Mouse (Mus musculus) hindbrain, embryonic 15.5 days (tissue): ENCODE data around the gene Myl12a. TPM values are rescaled to one million over a fixed set of nuclear protein-coding genes. Genes with fewer than 3 reads are reported as not detected.

ENCODE experiments used
- ATAC-seq: fragments of 200-750 bp; cut with Nextera tagmentation; 2 replicates; pipeline ENCODE4 v1.8.0; 2017; ENCODE audit warnings: low read depth, moderate number of reproducible peaks, moderate TSS enrichment; ENCODE audit not compliant: low FRiP score
- H3K27ac ChIP-seq: fragments of 300-500 bp; sonication (generic); replicated peaks from 2 replicates; pipeline ENCODE4 v1.5.1; 2015; ENCODE audit warnings: mild to moderate bottlenecking, inconsistent platforms
- H3K27me3 ChIP-seq: fragments of 300-500 bp; sonication (generic); 2 replicates; pipeline ENCODE4 v1.6.1; 2015; ENCODE audit warnings: control low read depth, inconsistent platforms
- H3K36me3 ChIP-seq: fragments of 300-500 bp; sonication (generic); 2 replicates; pipeline ENCODE4 v1.6.1; 2015; ENCODE audit warnings: control low read depth, inconsistent platforms
- H3K4me1 ChIP-seq: fragments of 300-500 bp; sonication (generic); replicated peaks from 2 replicates; pipeline ENCODE4 v1.6.1; 2015; ENCODE audit warnings: control low read depth, inconsistent platforms
- H3K4me2 ChIP-seq: fragments of 300-500 bp; sonication (generic); 2 replicates; pipeline ENCODE4 v1.6.1; 2015; ENCODE audit warnings: moderate library complexity, mild to moderate bottlenecking, inconsistent platforms
- H3K4me3 ChIP-seq: fragments of 300-500 bp; sonication (generic); 2 replicates; pipeline ENCODE4 v1.5.1; 2015; ENCODE audit warnings: mild to moderate bottlenecking, inconsistent platforms
- H3K9ac ChIP-seq: fragments of 300-500 bp; sonication (generic); 2 replicates; pipeline ENCODE4 v1.6.1; 2015; ENCODE audit warnings: inconsistent platforms
- H3K9me3 ChIP-seq: fragments of 300-500 bp; sonication (generic); 2 replicates; pipeline ENCODE4 v1.6.1; 2016; ENCODE audit warnings: control low read depth, inconsistent platforms
- WGBS: fragments of 180-500 bp; shearing (Covaris S2); methylation state at CpG from one replicate; pipeline ENCODE4 v1.1.7; 2015; 5-methylcytosine and 5-hydroxymethylcytosine counted together
- polyA plus RNA-seq: library from polyadenylated mRNA; unstranded; fragments of >200 nt; fragmentation: Nextera tagmentation; extraction: Ambion mirVana; gene quantifications from 2 replicates; pipeline ENCODE4 v1.2.1, GENCODE M21; 2015

Gene Myl12a
- polyA plus RNA-seq, 1 experiment from 2014 or later, result 104 TPM

DNA sequence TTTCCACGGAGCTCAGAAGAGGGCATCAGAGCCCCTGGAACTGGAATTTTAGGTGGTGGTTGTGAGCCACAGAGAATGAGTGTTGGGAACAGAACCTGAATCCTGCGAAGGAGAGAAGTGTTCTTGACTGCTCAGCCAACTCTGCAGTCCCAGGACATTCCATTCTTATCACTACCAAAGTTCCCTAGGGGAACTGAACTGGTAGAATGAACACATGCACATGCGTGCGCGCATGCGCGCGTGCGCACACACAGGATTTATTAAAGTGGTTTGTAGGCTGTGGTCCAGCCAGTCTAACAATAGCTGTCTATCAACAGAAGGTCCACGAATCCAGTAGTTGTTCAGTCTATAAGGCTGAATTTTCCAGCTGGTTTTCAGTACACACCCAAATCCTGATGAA, 21.4 kb upstream of the Myl12a start:
- H3K4me3 ChIP-seq, result no peak overlapping the region
- no peak overlapping the region for H3K27ac ChIP-seq
- 0 out of 2 replicates have a peak, but pooled peaks cover 3% of the 10 kb centered on the region for H3K4me1 ChIP-seq
- no peaks in the 10 kb centered on the region for H3K9me3 ChIP-seq
- H3K36me3 ChIP-seq, result no peaks in the 10 kb centered on the region
- no peaks in the 10 kb centered on the region for H3K27me3 ChIP-seq
- H3K9ac ChIP-seq, result no peak overlapping the region
- no peak overlapping the region for H3K4me2 ChIP-seq
- no peak for ATAC-seq
- 94% methylated on average over 10 of the region's 10 CpGs for WGBS

DNA sequence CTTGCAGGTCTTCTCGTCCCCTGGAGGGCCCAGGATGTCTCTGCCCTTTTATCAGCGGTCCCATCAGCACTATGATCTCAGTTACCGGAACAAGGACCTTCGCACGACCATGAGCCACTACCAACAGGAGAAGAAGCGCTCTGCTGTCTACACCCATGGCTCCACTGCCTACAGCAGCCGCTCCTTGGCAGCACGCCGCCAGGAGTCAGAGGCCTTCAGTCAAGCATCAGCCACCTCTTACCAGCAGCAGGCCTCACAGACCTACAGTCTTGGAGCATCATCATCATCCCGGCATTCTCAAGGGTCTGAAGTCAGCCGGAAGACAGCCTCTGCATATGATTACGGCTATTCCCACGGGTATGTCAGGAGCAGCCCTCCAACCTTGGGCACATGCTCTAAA, 20.2 kb upstream of the Myl12a start:
- Histone ChIP-seq H3K4me2 (no peak overlapping the region), H3K4me3 (no peak overlapping the region)

DNA sequence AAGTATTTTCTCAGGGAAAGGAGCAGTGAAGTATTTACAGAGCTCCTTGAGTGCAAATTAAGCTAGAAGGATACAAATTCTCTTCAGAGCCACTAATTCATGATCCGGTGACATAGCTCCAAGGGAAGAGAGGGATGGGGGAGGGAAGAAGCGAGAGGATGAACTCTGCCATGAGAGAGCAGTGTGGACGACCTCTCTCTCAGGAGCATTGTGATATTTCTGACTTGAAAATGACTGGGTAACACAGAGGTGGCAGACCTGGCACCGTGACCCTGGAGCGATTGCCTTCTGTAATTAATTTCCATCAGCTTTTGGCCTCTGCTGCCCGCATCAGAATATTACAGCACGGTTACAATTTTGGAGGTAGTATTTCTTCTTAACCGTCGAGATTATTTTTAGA, 17.2 kb upstream of the Myl12a start:
- no peak for ATAC-seq
- Histone ChIP-seq H3K9me3 (no peaks in the 10 kb centered on the region), H3K4me2 (no peak overlapping the region), H3K27me3 (no peaks in the 10 kb centered on the region), H3K36me3 (no peaks in the 10 kb centered on the region), H3K4me1 (0 out of 2 replicates have a peak, but pooled peaks cover 3% of the 10 kb centered on the region), H3K27ac (no peak overlapping the region), H3K4me3 (no peak overlapping the region), H3K9ac (no peak overlapping the region)
- 63% methylated on average over 9 of the region's 9 CpGs for WGBS

More for the DNA sequence above, 20.2 kb upstream of the Myl12a start:
- Histone ChIP-seq H3K9ac (no peak overlapping the region), H3K9me3 (no peaks in the 10 kb centered on the region), H3K36me3 (no peaks in the 10 kb centered on the region), H3K4me1 (0 out of 2 replicates have a peak, but pooled peaks cover 3% of the 10 kb centered on the region), H3K27ac (no peak overlapping the region), H3K27me3 (no peaks in the 10 kb centered on the region)
- ATAC-seq, result no peak
- WGBS, result 93% methylated on average over 13 of the region's 13 CpGs

DNA sequence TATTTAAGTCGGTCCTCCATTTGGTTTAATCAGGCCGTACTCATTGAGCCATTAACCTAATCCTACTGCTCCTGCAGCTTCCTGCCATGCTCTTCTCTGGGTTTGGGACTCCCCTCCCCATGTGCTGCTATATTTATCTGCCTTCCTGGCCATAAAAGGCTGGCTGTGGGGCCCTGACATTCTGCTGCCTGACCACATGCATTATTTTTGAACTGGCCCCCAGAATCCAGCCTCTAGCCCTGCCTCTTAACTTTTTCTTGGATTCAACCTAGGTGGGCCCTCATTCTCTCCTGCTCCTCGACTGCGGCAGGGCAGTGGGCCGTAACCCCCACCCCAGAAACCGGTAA, 16.6 kb upstream of the Myl12a start:
- H3K4me1 ChIP-seq, result 0 out of 2 replicates have a peak, but pooled peaks cover 3% of the 10 kb centered on the region
- H3K9ac ChIP-seq, result no peak overlapping the region
- H3K4me2 ChIP-seq, result no peak overlapping the region
- H3K27ac ChIP-seq, result no peak overlapping the region
- H3K9me3 ChIP-seq, result no peaks in the 10 kb centered on the region
- no peak for ATAC-seq
- no peaks in the 10 kb centered on the region for H3K36me3 ChIP-seq
- no peak overlapping the region for H3K4me3 ChIP-seq
- H3K27me3 ChIP-seq, result no peaks in the 10 kb centered on the region
- 53% methylated on average over 6 of the region's 6 CpGs for WGBS

DNA sequence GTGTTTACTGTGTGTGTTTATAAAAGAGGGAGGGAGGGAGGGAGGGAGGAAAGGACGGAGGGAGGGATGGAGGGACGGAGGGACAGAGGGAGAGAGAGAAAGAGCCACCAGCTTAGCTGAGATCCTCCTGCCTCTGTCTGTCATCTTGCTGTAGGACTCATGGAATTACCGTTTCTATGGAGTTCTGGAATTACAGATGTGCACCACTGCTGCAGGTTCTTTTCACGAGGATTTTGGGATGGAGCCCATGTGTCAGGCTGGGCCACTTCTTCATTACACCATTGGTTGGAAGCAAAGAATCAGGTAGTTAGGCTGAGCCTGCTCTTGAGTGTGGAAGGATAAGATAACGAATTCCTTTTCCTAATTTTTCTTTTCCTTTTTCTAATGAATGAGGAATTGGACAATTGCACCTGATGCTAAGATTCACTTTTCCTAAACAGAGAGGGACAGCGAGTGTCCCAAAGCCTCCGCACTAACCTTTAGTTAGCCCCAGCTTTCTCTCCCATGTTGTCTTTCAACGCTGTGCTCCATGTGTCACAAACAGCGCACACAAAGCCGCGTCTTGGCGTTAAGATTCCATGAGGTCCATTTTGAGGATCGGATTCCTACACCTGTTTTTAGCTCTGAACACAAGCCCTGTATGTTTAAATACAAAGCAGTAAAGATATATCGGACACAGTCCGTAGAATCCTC, 16.1 kb upstream of the Myl12a start:
- Histone ChIP-seq H3K4me3 (no peak overlapping the region), H3K9ac (no peak overlapping the region), H3K36me3 (no peaks in the 10 kb centered on the region), H3K27me3 (no peaks in the 10 kb centered on the region), H3K9me3 (no peaks in the 10 kb centered on the region), H3K27ac (no peak overlapping the region), H3K4me1 (0 out of 2 replicates have a peak, but pooled peaks cover 3% of the 10 kb centered on the region), H3K4me2 (no peak overlapping the region)
- ATAC-seq, result no peak
- WGBS, result 88% methylated on average over 15 of the region's 15 CpGs

DNA sequence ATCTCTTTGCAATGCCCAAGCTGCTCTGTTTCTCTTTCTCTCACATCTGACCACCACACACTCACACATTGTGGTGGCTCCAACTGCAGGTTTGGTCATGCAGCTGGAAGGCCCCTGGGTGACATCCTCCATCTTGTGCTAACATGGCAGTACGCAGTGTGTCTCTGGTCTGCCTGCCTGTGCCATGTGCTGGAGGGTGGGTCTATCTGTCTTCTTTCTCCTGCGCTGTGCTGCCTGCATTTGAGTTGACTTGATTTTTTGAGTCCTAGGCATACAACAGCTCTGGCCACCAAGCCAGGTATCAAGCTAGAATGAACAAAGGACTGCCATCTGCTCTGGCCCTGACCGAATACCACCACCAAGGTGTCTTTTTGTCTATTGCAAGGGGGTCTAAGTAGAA, 15.5 kb upstream of the Myl12a start:
- no peak overlapping the region for H3K27ac ChIP-seq
- no peak overlapping the region for H3K9ac ChIP-seq
- no peaks in the 10 kb centered on the region for H3K27me3 ChIP-seq
- WGBS, result 97% methylated on average over 3 of the region's 3 CpGs
- H3K36me3 ChIP-seq, result no peaks in the 10 kb centered on the region
- H3K4me1 ChIP-seq, result 0 out of 2 replicates have a peak, but pooled peaks cover 3% of the 10 kb centered on the region
- no peak for ATAC-seq
- H3K9me3 ChIP-seq, result no peaks in the 10 kb centered on the region
- no peak overlapping the region for H3K4me2 ChIP-seq
- H3K4me3 ChIP-seq, result no peak overlapping the region

DNA sequence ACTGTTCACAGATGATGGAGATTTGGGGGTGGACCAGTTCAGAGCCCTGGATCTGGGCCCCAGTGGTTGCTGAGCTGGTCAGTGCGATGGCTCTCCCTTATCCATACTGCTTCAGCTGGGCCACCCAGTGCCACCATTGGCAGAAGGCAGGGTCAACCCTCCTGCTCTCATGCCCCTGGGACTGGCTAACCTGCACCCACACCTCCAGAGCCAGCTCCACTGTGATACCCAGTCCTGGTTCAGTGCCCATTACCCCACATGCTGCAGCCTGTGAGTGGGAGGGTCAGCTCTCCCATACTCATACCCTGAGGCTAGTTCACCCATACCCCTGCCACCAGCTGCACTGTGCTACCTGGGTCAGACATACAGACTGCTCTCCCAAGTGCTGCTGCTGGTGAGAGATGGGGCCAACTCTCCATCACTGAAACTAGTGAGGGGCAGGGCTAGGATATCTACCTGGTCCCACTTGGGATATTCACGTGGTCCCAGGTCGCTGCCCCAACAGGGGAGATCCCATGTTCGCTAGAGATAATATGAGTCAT, 14.8 kb upstream of the Myl12a start:
- Histone ChIP-seq H3K4me1 (0 out of 2 replicates have a peak, but pooled peaks cover 3% of the 10 kb centered on the region), H3K4me2 (no peak overlapping the region), H3K9me3 (no peaks in the 10 kb centered on the region), H3K27me3 (no peaks in the 10 kb centered on the region), H3K27ac (no peak overlapping the region), H3K36me3 (no peaks in the 10 kb centered on the region), H3K4me3 (no peak overlapping the region), H3K9ac (no peak overlapping the region)
- no peak for ATAC-seq
- 97% methylated on average over 4 of the region's 4 CpGs for WGBS

DNA sequence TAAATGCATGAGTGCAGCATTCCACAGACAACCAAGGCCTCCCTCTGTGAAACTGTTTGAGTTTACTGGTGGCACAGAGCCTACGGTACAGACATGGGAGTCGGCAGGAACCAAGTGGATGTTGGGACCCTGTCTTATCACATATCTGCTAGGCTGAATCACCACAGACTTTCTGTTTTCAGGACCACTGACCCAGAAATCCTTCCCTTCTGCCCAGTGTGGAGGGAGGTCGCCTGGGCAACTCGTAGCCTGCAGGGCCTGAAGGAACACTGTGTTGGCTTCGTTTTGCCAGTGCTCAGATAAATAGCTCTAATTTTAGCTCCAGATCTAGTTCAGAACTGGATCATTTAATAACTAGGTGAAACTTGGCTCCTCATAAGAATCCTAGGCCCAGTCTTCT, 12.2 kb upstream of the Myl12a start:
- H3K9me3 ChIP-seq, result no peaks in the 10 kb centered on the region
- WGBS, result 30% methylated on average over 5 of the region's 5 CpGs
- no peak overlapping the region for H3K9ac ChIP-seq
- no peak overlapping the region for H3K27ac ChIP-seq
- no peak overlapping the region for H3K4me2 ChIP-seq
- no peaks in the 10 kb centered on the region for H3K27me3 ChIP-seq
- 0 out of 2 replicates have a peak, but pooled peaks cover 2% of the 10 kb centered on the region for H3K4me1 ChIP-seq
- no peak for ATAC-seq
- H3K36me3 ChIP-seq, result no peaks in the 10 kb centered on the region
- no peak overlapping the region for H3K4me3 ChIP-seq

DNA sequence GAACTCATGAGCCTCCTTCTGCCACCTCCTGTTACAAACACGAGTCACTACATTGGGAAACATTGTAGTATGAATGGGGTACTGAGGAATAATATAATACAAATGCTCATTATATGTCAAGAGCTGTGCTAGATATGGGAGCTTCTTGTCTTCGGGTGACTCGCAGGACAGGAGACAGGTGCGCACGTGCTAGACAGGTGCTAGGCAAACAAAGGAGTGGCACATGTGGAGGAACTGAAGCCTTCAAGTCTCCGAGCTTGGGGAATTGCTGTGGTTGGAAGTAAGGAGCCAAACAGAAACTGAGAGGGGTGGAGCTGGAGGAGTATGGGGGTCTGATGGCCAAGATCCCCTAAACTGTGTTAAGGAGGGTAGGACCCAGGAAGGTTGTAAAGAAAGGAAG, 10.4 kb upstream of the Myl12a start:
- H3K9me3 ChIP-seq, result no peaks in the 10 kb centered on the region
- no peaks in the 10 kb centered on the region for H3K4me1 ChIP-seq
- H3K9ac ChIP-seq, result no peak overlapping the region
- H3K4me3 ChIP-seq, result no peak overlapping the region
- no peak for ATAC-seq
- H3K4me2 ChIP-seq, result no peak overlapping the region
- H3K27ac ChIP-seq, result no peak overlapping the region
- no peaks in the 10 kb centered on the region for H3K27me3 ChIP-seq
- WGBS, result 93% methylated on average over 6 of the region's 6 CpGs
- H3K36me3 ChIP-seq, result no peaks in the 10 kb centered on the region

DNA sequence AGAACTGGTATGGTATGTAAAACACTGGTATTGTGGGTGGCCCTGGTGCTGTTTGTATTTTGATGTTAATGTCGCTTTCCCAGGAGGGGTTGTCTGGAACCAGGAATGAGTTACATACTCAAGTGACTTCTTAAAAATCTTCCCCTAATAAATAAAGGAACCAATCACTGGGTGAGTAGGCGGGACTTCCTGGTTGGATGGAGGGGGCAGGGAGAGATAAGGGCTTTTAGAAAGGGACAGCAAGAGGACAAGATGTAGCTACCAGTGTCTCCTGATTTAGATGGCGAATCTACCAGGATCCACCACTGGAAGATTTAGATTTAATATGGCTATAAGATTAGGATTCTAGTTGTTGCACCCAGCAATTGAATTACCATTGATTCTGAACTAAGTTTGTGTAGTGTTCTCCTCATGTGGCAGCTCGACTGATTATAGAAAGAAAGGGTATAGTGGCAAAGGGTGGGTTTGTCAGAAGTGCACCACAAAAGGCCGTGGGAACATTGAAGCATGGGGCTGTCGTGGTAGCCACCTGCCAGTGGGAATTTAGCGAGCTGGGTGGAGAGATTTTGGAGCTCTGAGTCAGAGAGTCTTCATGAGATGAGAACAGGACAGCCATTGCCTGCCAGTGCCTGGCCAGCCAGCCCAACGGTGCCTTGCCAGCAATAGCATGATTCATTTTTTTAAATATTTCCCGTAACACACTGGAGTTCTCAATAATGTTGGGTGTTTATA, 9.4 kb upstream of the Myl12a start:
- no peak overlapping the region for H3K9ac ChIP-seq
- no peak for ATAC-seq
- H3K4me3 ChIP-seq, result no peak overlapping the region
- no peaks in the 10 kb centered on the region for H3K9me3 ChIP-seq
- no peak overlapping the region for H3K4me2 ChIP-seq
- WGBS, result 84% methylated on average over 9 of the region's 9 CpGs
- H3K27me3 ChIP-seq, result no peaks in the 10 kb centered on the region
- H3K36me3 ChIP-seq, result no peaks in the 10 kb centered on the region
- H3K4me1 ChIP-seq, result no peaks in the 10 kb centered on the region
- no peak overlapping the region for H3K27ac ChIP-seq

DNA sequence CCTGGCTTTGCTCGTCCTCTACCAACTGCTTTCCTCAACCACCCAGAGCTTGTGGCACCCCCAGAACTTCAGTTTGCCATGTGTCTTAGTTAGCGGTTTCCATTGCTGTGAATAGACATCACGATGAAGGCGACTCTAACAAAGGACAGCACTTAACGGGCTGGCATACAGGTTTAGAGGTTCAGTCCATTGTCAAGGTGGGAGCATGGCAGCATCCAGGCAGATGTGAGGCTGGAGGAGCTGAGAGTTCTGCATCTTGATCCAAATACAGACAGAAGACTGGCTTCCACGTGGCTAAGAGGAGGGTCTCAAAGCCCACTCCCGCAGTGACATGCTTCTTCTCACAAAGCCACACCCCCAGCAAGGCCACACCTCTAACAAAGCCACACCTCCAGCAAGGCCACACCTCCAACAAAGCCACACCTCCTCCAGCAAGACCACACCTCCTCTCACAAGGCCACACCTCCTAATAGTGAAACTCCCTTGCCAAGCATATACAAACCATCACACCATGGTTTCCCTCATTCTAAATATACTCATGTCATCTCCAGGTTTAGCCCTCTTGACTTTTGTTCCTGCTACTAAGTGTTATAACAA, 8.1 kb upstream of the Myl12a start:
- H3K27ac ChIP-seq, result no peak overlapping the region
- H3K9ac ChIP-seq, result no peak overlapping the region
- no peak for ATAC-seq
- H3K36me3 ChIP-seq, result no peaks in the 10 kb centered on the region
- H3K4me1 ChIP-seq, result no peaks in the 10 kb centered on the region
- H3K4me3 ChIP-seq, result no peak overlapping the region
- H3K27me3 ChIP-seq, result no peaks in the 10 kb centered on the region
- no peak overlapping the region for H3K4me2 ChIP-seq
- WGBS, result 59% methylated on average over 7 of the region's 7 CpGs
- no peaks in the 10 kb centered on the region for H3K9me3 ChIP-seq

DNA sequence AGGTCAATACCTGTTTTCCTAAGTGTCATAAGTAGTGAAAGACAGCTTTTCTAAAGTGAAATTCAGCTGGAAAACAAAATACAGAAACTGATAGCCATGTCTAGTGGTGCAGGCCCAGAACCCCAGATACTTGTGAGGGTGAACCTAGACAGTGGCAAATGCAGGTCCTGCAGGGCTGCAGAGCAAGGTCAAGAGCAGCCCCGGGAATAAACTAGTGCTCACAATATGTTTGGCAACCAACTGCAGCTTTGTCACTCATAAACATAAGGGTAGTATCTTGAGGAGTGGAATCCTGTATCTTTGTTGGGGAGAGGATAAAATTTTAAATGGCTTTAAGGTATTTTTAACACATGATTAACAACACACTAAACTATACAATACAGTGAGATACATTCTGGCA, 7.1 kb upstream of the Myl12a start:
- Histone ChIP-seq H3K27me3 (no peaks in the 10 kb centered on the region), H3K4me1 (no peaks in the 10 kb centered on the region), H3K36me3 (no peaks in the 10 kb centered on the region), H3K9ac (no peak overlapping the region), H3K9me3 (no peaks in the 10 kb centered on the region), H3K27ac (no peak overlapping the region), H3K4me3 (no peak overlapping the region), H3K4me2 (no peak overlapping the region)
- WGBS, result 75% methylated on average over 1 of the region's 1 CpGs
- ATAC-seq, result no peak
